Mouse (Mus musculus): Measurements from ENCODE around the gene Grrp1. TPM values are rescaled to one million over a fixed set of nuclear protein-coding genes. Genes with fewer than 3 reads are reported as not detected.

Grrp1 gene
- polyA plus RNA-seq, 1 experiment from 2014 or later, result 12.1 TPM

GRCm38 (mm10) chr4:134265860-134266585, 12.1 kb upstream of the Grrp1 start:
- H3K36me3 ChIP-seq, result no peaks in the 10 kb centered on the region
- peak overlapping the region; percentile 62 for H3K27ac ChIP-seq
- no peak overlapping the region for H3K9ac ChIP-seq
- 33% methylated on average over 9 of the region's 9 CpGs for WGBS
- H3K27me3 ChIP-seq, result 0 out of 2 replicates have a peak, but pooled peaks cover 2% of the 10 kb centered on the region
- H3K4me3 ChIP-seq (replicated peaks), result no peak overlapping the region
- peaks cover 16% of the 10 kb centered on the region; the same call in 1 of the 2 replicates for H3K4me1 ChIP-seq
- no peak for ATAC-seq (replicated peaks; ENCODE audit: low FRiP score)
- H3K4me2 ChIP-seq, result no peak overlapping the region
- H3K9me3 ChIP-seq (replicated peaks), result 0 out of 2 replicates have a peak, but pooled peaks cover 4% of the 10 kb centered on the region

- Histone ChIP-seq H3K27me3 (0 out of 2 replicates have a peak, but pooled peaks cover 2% of the 10 kb centered on the region), H3K27ac (no peak overlapping the region), H3K4me2 (no peak overlapping the region), H3K9ac (no peak overlapping the region), H3K4me1 (peaks cover 17% of the 10 kb centered on the region), H3K4me3 (replicated peaks) (no peak overlapping the region), H3K36me3 (no peaks in the 10 kb centered on the region), H3K9me3 (replicated peaks) (0 out of 2 replicates have a peak, but pooled peaks cover 4% of the 10 kb centered on the region)
- no peak for ATAC-seq (replicated peaks; ENCODE audit: low FRiP score)
- 34% methylated on average over 6 of the region's 6 CpGs for WGBS
Measured at GRCm38 (mm10) chr4:134263191-134263590, 9.3 kb upstream of the Grrp1 start.

- H3K4me3 ChIP-seq (replicated peaks), result no peak overlapping the region
- H3K9ac ChIP-seq, result no peak overlapping the region
- peaks cover 21% of the 10 kb centered on the region for H3K27me3 ChIP-seq
- H3K4me1 ChIP-seq, result peaks cover 50% of the 10 kb centered on the region
- H3K9me3 ChIP-seq (replicated peaks), result no peaks in the 10 kb centered on the region
- no peak overlapping the region for H3K4me2 ChIP-seq
- 45% methylated on average over 11 of the region's 11 CpGs for WGBS
- no peaks in the 10 kb centered on the region for H3K36me3 ChIP-seq
- ATAC-seq (replicated peaks; ENCODE audit: low FRiP score), result no peak
- H3K27ac ChIP-seq, result peak overlapping the region; percentile 66; the same call in 1 of the 2 replicates
Measured at GRCm38 (mm10) chr4:134258354-134258753, 4.4 kb upstream of the Grrp1 start.

GRCm38 (mm10) chr4:134257198-134258009, 3.5 kb upstream of the Grrp1 start:
- Histone ChIP-seq H3K9ac (no peak overlapping the region), H3K4me1 (peaks cover 60% of the 10 kb centered on the region), H3K4me2 (peak overlapping the region; percentile 15), H3K27ac (peak overlapping the region; percentile 78), H3K36me3 (no peaks in the 10 kb centered on the region), H3K4me3 (replicated peaks) (no peak overlapping the region), H3K9me3 (replicated peaks) (no peaks in the 10 kb centered on the region), H3K27me3 (peaks cover 31% of the 10 kb centered on the region)
- ATAC-seq (replicated peaks; ENCODE audit: low FRiP score), result no peak
- 25% methylated on average over 11 of the region's 11 CpGs for WGBS

- H3K36me3 ChIP-seq, result no peaks in the 10 kb centered on the region
- peak overlapping the region; percentile 11; the same call in 1 of the 2 replicates for H3K9ac ChIP-seq
- H3K27ac ChIP-seq, result peak overlapping the region; percentile 78
- H3K9me3 ChIP-seq (replicated peaks), result no peaks in the 10 kb centered on the region
- H3K4me3 ChIP-seq (replicated peaks), result no peak overlapping the region
- peaks cover 37% of the 10 kb centered on the region for H3K27me3 ChIP-seq
- no peak for ATAC-seq (replicated peaks; ENCODE audit: low FRiP score)
- peak overlapping the region; percentile 15 for H3K4me2 ChIP-seq
- peaks cover 68% of the 10 kb centered on the region for H3K4me1 ChIP-seq
- 12% methylated on average over 19 of the region's 19 CpGs for WGBS
Measured at GRCm38 (mm10) chr4:134256407-134257197, 2.7 kb upstream of the Grrp1 start.

GRCm38 (mm10) chr4:134255854-134256253, 1.9 kb upstream of the Grrp1 start:
- Histone ChIP-seq H3K4me2 (peak overlapping the region; percentile 15; the same call in 1 of the 2 replicates), H3K27ac (peak overlapping the region; percentile 78), H3K4me1 (peaks cover 75% of the 10 kb centered on the region), H3K27me3 (peaks cover 44% of the 10 kb centered on the region), H3K4me3 (replicated peaks) (no peak overlapping the region), H3K36me3 (no peaks in the 10 kb centered on the region), H3K9me3 (replicated peaks) (no peaks in the 10 kb centered on the region), H3K9ac (no peak overlapping the region)
- ATAC-seq (replicated peaks; ENCODE audit: low FRiP score), result 0 out of 2 replicates have a peak, but pooled peaks have one; percentile 15
- 39% methylated on average over 4 of the region's 4 CpGs for WGBS

GRCm38 (mm10) chr4:134254835-134255234, 929 bp upstream of the Grrp1 start:
- 55% methylated on average over 3 of the region's 3 CpGs for WGBS

GRCm38 (mm10) chr4:134252911-134253721, 790 bp downstream of the Grrp1 start:
- peak overlapping the region; percentile 61 for H3K27ac ChIP-seq

More at GRCm38 (mm10) chr4:134254835-134255234, 929 bp upstream of the Grrp1 start:
- Histone ChIP-seq H3K36me3 (no peaks in the 10 kb centered on the region), H3K4me2 (no peak overlapping the region), H3K4me3 (replicated peaks) (no peak overlapping the region), H3K9ac (no peak overlapping the region), H3K27me3 (peaks cover 54% of the 10 kb centered on the region), H3K27ac (no peak overlapping the region), H3K9me3 (replicated peaks) (no peaks in the 10 kb centered on the region), H3K4me1 (peaks cover 86% of the 10 kb centered on the region)
- no peak for ATAC-seq (replicated peaks; ENCODE audit: low FRiP score)

GRCm38 (mm10) chr4:134252131-134252910, 1.6 kb downstream of the Grrp1 start:
- Histone ChIP-seq H3K4me1 (peaks cover 79% of the 10 kb centered on the region), H3K4me2 (peak overlapping the region; percentile 86), H3K27me3 (peaks cover 79% of the 10 kb centered on the region), H3K4me3 (replicated peaks) (peak overlapping the region; percentile 47), H3K9ac (0 out of 2 replicates have a peak overlapping the region, but pooled peaks have one; percentile 51), H3K36me3 (no peaks in the 10 kb centered on the region), H3K9me3 (replicated peaks) (no peaks in the 10 kb centered on the region), H3K27ac (peak overlapping the region; percentile 61)
- ATAC-seq (replicated peaks; ENCODE audit: low FRiP score), result no peak
- WGBS, result 11% methylated on average over 22 of the region's 22 CpGs

More at GRCm38 (mm10) chr4:134252911-134253721, 790 bp downstream of the Grrp1 start:
- no peak for ATAC-seq (replicated peaks; ENCODE audit: low FRiP score)
- Histone ChIP-seq H3K27me3 (peaks cover 71% of the 10 kb centered on the region), H3K9ac (peak overlapping the region; percentile 30), H3K4me3 (replicated peaks) (peak overlapping the region; percentile 47), H3K9me3 (replicated peaks) (no peaks in the 10 kb centered on the region), H3K36me3 (no peaks in the 10 kb centered on the region), H3K4me1 (peaks cover 87% of the 10 kb centered on the region), H3K4me2 (peak overlapping the region; percentile 86)
- WGBS, result 9% methylated on average over 15 of the region's 15 CpGs
